Mouse (Mus musculus) lung, postnatal 0 days (tissue): Measurements from ENCODE around the gene Cnot3. TPM values are rescaled to one million over a fixed set of nuclear protein-coding genes. Genes with fewer than 3 reads are reported as not detected.

Source experiments
- ATAC-seq: fragments of 200-750 bp; cut with Nextera tagmentation; 2 replicates; pipeline ENCODE4 v1.8.0; 2017; ENCODE audit warnings: moderate library complexity
- DNase-seq: peaks from one replicate; pipeline ENCODE4 v3.0.0-alpha.2; 2016; ENCODE audit warnings: low spot score
- H3K27ac ChIP-seq: fragments of 300-500 bp; sonication (generic); 2 replicates; pipeline ENCODE4 v1.5.1; 2014; ENCODE audit warnings: antibody characterized with exemption, mild to moderate bottlenecking, low read length, mixed read lengths
- H3K27me3 ChIP-seq: fragments of 300-500 bp; sonication (generic); replicated peaks from 2 replicates; pipeline ENCODE4 v1.6.1; 2014; ENCODE audit warnings: low read length, mixed read lengths; ENCODE audit not compliant: insufficient read depth
- H3K36me3 ChIP-seq: fragments of 300-500 bp; sonication (generic); 2 replicates; pipeline ENCODE4 v1.6.1; 2014; ENCODE audit warnings: low read length, mixed read lengths; ENCODE audit not compliant: insufficient read depth
- H3K4me1 ChIP-seq: fragments of 300-500 bp; sonication (generic); 2 replicates; pipeline ENCODE4 v1.6.1; 2014; ENCODE audit warnings: antibody characterized with exemption, low read depth, low read length, mixed read lengths; ENCODE audit not compliant: insufficient read depth
- H3K4me2 ChIP-seq: fragments of 300-500 bp; sonication (generic); replicated peaks from 2 replicates; pipeline ENCODE4 v1.6.1; 2014; ENCODE audit warnings: low read depth, mild to moderate bottlenecking, low read length, moderate library complexity, mixed read lengths
- H3K4me3 ChIP-seq: fragments of 300-500 bp; sonication (generic); 2 replicates; pipeline ENCODE4 v1.5.1; 2014; ENCODE audit warnings: low read depth, low read length
- H3K9ac ChIP-seq: fragments of 300-500 bp; sonication (generic); replicated peaks from 2 replicates; pipeline ENCODE4 v1.6.1; 2014; ENCODE audit warnings: low read depth, mild to moderate bottlenecking
- H3K9me3 ChIP-seq: fragments of 300-500 bp; sonication (generic); 2 replicates; pipeline ENCODE4 v1.6.1; 2016; ENCODE audit warnings: low read length, mixed read lengths
- CTCF ChIP-seq: IDR thresholded peaks from 2 replicates; pipeline ENCODE4 v1.5.1; 2016; ENCODE audit warnings: antibody characterized with exemption, mild to moderate bottlenecking
- EP300 ChIP-seq: IDR thresholded peaks from 2 replicates; pipeline ENCODE4 v1.6.1; 2016; ENCODE audit warnings: antibody characterized with exemption, mild to moderate bottlenecking, control low read depth
- WGBS: fragments of 180-500 bp; shearing (Covaris S2); extraction: QIAGEN DNeasy Blood & Tissue Kit; methylation state at CpG from one replicate; pipeline ENCODE4 v1.1.7; 2014; 5-methylcytosine and 5-hydroxymethylcytosine counted together
- polyA plus RNA-seq: library from polyadenylated mRNA; unstranded; fragments of >200 nt; fragmentation: Nextera tagmentation; extraction: Ambion mirVana; gene quantifications from 2 replicates; pipeline ENCODE4 v1.2.1, GENCODE M21; 2015

Gene Cnot3
- polyA plus RNA-seq, 1 experiment from 2014 or later: 23.9 TPM

DNA sequence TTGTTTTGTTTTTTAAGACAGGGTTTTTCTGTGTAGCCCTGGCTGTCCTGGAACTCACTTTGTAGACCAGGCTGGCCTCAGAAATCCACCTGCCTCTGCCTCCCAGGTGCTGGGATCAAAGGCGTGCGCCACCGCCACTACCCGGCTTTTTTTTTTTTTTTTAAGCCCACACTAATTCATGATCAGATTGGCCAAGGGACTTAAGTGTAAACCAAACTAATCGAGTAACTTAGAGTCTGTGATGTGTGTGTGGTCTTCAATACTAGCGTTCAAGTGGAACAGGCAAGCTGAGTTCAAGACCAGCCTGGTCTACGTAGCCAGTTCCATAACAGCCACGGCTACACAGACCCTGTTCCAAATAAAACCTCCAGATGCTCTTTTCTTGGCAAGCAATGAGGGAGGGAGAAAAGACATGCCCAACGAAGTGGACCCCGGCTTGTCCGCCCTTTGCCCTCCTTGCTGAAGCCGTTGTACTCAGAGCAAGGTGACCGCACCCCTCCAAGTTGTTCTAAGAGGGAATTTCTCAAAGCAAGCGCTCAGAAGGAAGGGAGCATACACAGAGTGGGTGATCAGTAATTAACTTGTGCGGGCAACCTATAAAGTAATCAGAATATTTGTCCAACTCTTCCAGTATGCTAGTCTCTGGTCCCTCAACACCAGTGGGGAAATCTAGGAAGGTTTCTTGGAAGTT lies 19.6 kb downstream of the Cnot3 start:
- Histone ChIP-seq H3K36me3 (peaks cover 18% of the 10 kb centered on the region), H3K9ac (peak overlapping the region; percentile 70), H3K9me3 (no peaks in the 10 kb centered on the region), H3K4me2 (peak overlapping the region; percentile 68), H3K4me3 (peak overlapping the region; percentile 59), H3K27me3 (no peaks in the 10 kb centered on the region), H3K4me1 (peaks cover 8% of the 10 kb centered on the region), H3K27ac (peak overlapping the region; percentile 90)
- TF ChIP-seq EP300: peak; percentile 23; the same call in 1 of the 2 replicates
- no peak for TF ChIP-seq CTCF
- ATAC-seq (peak; percentile 41), DNase-seq (peak; percentile 72)
- 22% methylated on average over 15 of the region's 15 CpGs for whole genome bisulfite sequencing

DNA sequence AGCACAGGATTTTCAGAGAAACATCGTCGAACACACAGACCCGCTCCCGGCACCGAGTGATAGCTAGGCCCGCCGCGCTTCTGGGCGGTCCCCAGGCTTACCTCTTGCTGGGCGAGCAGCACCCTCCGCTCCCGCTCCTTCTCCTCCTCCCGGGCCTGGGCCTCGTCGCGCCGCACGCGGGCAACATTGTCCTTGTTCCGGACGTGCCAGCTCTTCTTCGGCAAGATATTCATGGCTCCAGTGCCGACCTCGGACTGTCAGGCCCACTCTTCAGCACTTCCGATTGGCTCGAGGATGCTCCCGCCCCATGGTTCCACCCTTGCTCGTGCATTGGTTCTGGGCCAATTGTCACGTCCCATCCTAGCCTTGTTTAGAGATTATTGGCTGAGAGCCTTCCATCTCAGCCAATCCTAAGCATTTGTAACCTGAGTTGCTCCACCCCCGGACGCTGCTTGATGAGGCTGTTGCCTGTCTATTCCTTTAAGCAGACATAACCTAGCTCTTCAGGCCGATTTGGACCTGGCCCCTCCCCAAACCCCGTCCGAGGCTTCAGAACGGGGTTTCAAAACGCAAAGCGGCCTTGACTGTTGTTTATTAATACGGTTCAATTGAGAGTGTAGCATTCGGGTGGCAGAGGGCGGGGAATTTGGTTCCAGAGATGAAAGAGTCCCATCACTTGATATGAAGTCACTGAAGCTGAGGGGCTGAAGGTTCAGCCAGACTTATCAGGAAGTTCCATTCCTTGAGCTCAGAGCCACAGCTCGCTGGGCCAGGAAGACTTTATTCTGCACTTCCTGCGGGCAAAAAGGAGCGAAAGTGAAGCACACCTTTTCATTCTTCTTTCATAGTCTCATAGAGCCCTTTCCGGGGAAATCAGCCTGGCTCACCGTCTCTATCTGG lies 20.4 kb downstream of the Cnot3 start, which contains the start of gene Leng1:
Gene Leng1, minus strand, starts transcription at position 626 of the 900 bp plus-strand sequence.
- Histone ChIP-seq H3K27ac (peak within 1 kb of the TSS; percentile 90), H3K36me3 (peaks cover 10% of the 10 kb centered on the region), H3K9me3 (no peaks in the 10 kb centered on the region), H3K4me1 (peaks cover 8% of the 10 kb centered on the region), H3K4me2 (peak within 1 kb of the TSS; percentile 68), H3K4me3 (peak within 1 kb of the TSS; percentile 59), H3K27me3 (no peaks in the 10 kb centered on the region), H3K9ac (peak within 1 kb of the TSS; percentile 70)
- 2% methylated on average over 45 of the region's 45 CpGs for WGBS
- TF ChIP-seq EP300 (no peak), CTCF (no peak)
- DNase-seq (peak; percentile 99), ATAC-seq (peak; percentile 99)

- Histone ChIP-seq H3K9me3 (no peaks in the 10 kb centered on the region), H3K27me3 (no peaks in the 10 kb centered on the region), H3K4me1 (peaks cover 8% of the 10 kb centered on the region), H3K4me3 (peak overlapping the region; percentile 11; the same call in 1 of the 2 replicates), H3K4me2 (peak overlapping the region; percentile 11; the same call in 1 of the 2 replicates), H3K36me3 (no peaks in the 10 kb centered on the region), H3K9ac (no peak overlapping the region), H3K27ac (no peak overlapping the region)
- 9% methylated on average over 14 of the region's 14 CpGs for WGBS
- DNase-seq (peak; percentile 39), ATAC-seq (no peak)
- TF ChIP-seq CTCF (peak; percentile 50), EP300 (no peak)
These were observed 21.9 kb downstream of the Cnot3 start for GRCm38 (mm10) chr7:3666921-3667391.

DNA sequence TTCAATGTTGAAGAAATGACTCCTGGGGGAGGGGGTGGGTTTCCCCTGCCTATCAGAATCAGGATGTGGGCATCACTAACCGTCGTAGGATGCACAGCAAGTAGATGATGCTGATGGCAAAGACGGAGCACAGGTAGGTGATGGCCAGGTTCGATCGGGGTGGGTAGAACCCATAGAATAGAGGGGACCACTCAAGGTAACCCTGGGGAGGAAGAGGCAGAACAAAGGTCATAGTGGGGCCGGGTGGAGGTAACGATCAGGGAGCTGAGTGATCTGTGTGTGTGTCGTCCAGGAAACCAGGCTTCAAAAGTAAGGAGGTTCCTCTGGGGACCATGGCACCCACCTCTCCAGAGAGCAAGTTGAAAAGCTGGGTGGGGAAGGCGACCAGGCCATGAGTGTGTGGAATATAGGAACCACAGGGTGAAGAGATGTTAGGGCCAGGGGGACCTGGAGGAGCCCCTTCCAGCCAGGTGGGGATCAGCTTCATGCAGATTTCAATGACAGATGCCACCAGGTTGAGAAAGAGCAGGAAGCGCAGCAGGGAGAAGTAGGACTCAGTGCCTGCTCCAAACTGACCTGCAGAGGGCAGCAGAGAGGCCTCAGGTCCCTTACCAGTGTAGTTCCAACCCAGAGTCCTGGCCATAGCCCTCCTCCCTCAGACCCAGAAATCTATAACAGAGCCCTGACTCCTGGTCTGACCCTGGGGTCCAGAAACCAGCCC lies 29.6 kb downstream of the Cnot3 start:
- H3K4me3 ChIP-seq: no peak overlapping the region

DNA sequence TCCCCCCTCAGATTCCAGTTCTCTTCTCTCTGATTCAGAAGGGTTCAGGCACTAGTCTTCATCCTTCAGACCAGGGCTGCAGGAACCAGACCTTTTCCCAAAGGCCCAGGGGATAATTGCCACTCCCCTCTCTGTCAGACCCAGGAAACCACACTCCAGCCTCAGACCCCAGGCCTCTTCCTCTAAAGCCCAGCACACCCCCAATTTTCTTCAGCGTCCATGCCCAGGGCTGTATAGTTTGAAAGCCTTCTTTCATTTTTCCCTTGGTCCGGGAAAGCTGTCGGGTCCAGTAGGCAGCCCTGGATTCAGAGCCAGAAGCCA lies 30.1 kb downstream of the Cnot3 start:
- TF ChIP-seq CTCF (no peak), EP300 (no peak)

More for the DNA sequence above, 29.6 kb downstream of the Cnot3 start:
- Histone ChIP-seq H3K4me2 (no peak overlapping the region), H3K27ac (no peak overlapping the region), H3K36me3 (no peaks in the 10 kb centered on the region), H3K9me3 (no peaks in the 10 kb centered on the region), H3K27me3 (no peaks in the 10 kb centered on the region), H3K4me1 (no peaks in the 10 kb centered on the region), H3K9ac (no peak overlapping the region)
- peak; percentile 82 for ATAC-seq
- TF ChIP-seq CTCF (peak; percentile 92), EP300 (no peak)
- DNase-seq: peak; percentile 89
- WGBS: 68% methylated on average over 10 of the region's 10 CpGs

More for the DNA sequence above, 30.1 kb downstream of the Cnot3 start:
- H3K27ac ChIP-seq: no peak overlapping the region
- no peaks in the 10 kb centered on the region for H3K4me1 ChIP-seq
- H3K36me3 ChIP-seq: no peaks in the 10 kb centered on the region
- 78% methylated on average over 3 of the region's 3 CpGs for WGBS
- no peak overlapping the region for H3K4me3 ChIP-seq
- DNase-seq: no peak
- H3K9ac ChIP-seq: no peak overlapping the region
- H3K27me3 ChIP-seq: no peaks in the 10 kb centered on the region
- no peak overlapping the region for H3K4me2 ChIP-seq
- H3K9me3 ChIP-seq: no peaks in the 10 kb centered on the region
- ATAC-seq: no peak
